In genomic region chrX:142885962-142886361, GRCm38 (mm10) we compare ENCODE assay signal across 35 mouse cellular contexts.
"Had no signal": no experiment of that assay in that cellular context is flagged by ENCODE, and none has a peak within 500 bp of the region (broad histone marks: within the 10 kb centered on the region; RNA-seq: fewer than 3 reads in every experiment).

No protein-coding gene starts in this region.

- DNase-seq: heart, postnatal 10 days; heart, postnatal 14 days; heart, postnatal 36 days; heart, postnatal 4 days; kidney, adult 11 months; kidney, adult 18-20 months; kidney, adult 2 months; kidney, adult 8-10 months; kidney, adult 9 months; kidney, postnatal 10 days; kidney, postnatal 14 days; kidney, postnatal 25 days; kidney, postnatal 36 days; kidney, postnatal 4 days; layer of hippocampus, adult 9-11 months; layer of hippocampus, postnatal 36 days had no signal

- H3K4me1 ChIP-seq: heart, embryonic 12.5 days; heart, embryonic 13.5 days; heart, embryonic 15.5 days; hindbrain, embryonic 10.5 days; hindbrain, embryonic 12.5 days; hindbrain, embryonic 13.5 days; hindbrain, embryonic 15.5 days; intestine, embryonic 15.5 days; kidney, embryonic 15.5 days had no signal

- H3K27me3 ChIP-seq: heart, embryonic 12.5 days; heart, embryonic 13.5 days; heart, embryonic 15.5 days; hindbrain, embryonic 15.5 days; intestine, embryonic 15.5 days had no signal

- H3K36me3 ChIP-seq: heart, embryonic 12.5 days; heart, embryonic 13.5 days; heart, embryonic 15.5 days; hindbrain, embryonic 10.5 days; hindbrain, embryonic 12.5 days; hindbrain, embryonic 13.5 days; hindbrain, embryonic 15.5 days; intestine, embryonic 15.5 days; kidney, embryonic 15.5 days had no signal

- H3K9me3 ChIP-seq: heart, embryonic 12.5 days; heart, embryonic 13.5 days; heart, embryonic 15.5 days; hindbrain, embryonic 10.5 days; hindbrain, embryonic 12.5 days; hindbrain, embryonic 13.5 days; hindbrain, embryonic 15.5 days; intestine, embryonic 15.5 days; kidney, embryonic 15.5 days had no signal

- H3K4me2 ChIP-seq: heart, embryonic 11.5 days; heart, embryonic 12.5 days; heart, embryonic 13.5 days; heart, embryonic 15.5 days; hindbrain, embryonic 12.5 days; hindbrain, embryonic 13.5 days; hindbrain, embryonic 14.5 days; hindbrain, embryonic 15.5 days; intestine, embryonic 15.5 days; kidney, embryonic 15.5 days had no signal

- H3K4me3 ChIP-seq: heart, embryonic 12.5 days; heart, embryonic 13.5 days; heart, embryonic 15.5 days; hindbrain, embryonic 10.5 days; hindbrain, embryonic 12.5 days; hindbrain, embryonic 13.5 days; hindbrain, embryonic 15.5 days; intestine, embryonic 15.5 days; kidney, embryonic 15.5 days; layer of hippocampus, adult 2 months; left cerebral cortex, adult 2 months had no signal

- H3K27ac ChIP-seq: heart, embryonic 13.5 days; heart, embryonic 15.5 days; hindbrain, embryonic 10.5 days; hindbrain, embryonic 12.5 days; hindbrain, embryonic 13.5 days; hindbrain, embryonic 14.5 days; hindbrain, embryonic 15.5 days; hindbrain, postnatal 0 days; intestine, embryonic 15.5 days; kidney, embryonic 15.5 days; kidney, postnatal 0 days; layer of hippocampus, adult 2 months; left cerebral cortex, adult 2 months had no signal

- ATAC-seq: hindbrain, embryonic 16.5 days; hindbrain, postnatal 0 days; inflammation-experienced regulatory T-cells, adult 6 months; intestine, embryonic 15.5 days; intestine, embryonic 16.5 days; intestine, postnatal 0 days had no signal

- H3K9ac ChIP-seq: heart, embryonic 12.5 days; heart, embryonic 13.5 days; heart, embryonic 15.5 days; hindbrain, embryonic 12.5 days; hindbrain, embryonic 13.5 days; hindbrain, embryonic 14.5 days; hindbrain, embryonic 15.5 days; intestine, embryonic 15.5 days; kidney, embryonic 15.5 days had no signal
